Comparison of ENCODE assay signal across 8 mouse cellular contexts in the genomic region with DNA sequence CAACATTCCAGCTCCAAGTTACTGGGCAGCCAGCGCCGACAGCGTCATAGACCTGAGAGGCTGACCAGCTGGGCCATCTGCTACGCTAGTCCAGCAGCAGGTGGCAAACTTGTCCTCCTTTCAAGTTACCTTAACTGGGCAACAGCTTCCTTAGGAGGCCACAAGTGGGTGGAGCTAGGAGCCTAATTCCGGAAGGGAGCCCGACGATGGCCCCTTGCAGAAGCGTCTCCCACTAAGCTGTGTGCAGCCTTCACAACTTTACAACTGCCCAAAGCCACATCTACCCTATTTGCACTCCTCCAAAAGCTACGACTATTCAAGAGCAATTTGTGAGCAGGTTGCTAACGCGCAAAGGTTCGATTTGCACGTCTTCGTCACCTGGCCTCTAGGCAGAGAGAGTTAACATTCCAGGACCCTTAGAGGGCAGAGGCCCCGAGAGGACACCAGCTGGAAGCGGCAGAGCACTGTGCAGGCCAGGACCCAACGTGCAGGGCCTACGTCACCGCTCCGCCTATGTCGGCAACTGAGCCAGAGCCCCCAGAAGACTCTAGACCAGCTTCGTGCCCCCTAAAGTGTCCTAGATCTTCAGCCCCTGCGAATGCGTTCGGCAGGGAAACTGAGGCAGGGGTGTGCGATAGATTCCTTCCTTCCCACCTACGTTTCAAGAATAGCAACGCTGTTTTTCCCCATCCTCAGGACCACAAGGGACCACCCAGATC. TPM values are rescaled to one million over a fixed set of nuclear protein-coding genes. Genes with fewer than 3 reads are reported as not detected.
A peak's percentile ranks its signal among the peaks of the same experiment; 100 is the strongest.
DNase-seq lines count a peak whose midpoint lies in the region; ATAC-seq and TF ChIP-seq lines count a peak whose summit lies in the region.

No protein-coding gene starts in this region.

- peak; percentile 50; the same call in 1 of the 2 replicates for TF ChIP-seq CTCF in bone marrow, adult 2 months (IDR thresholded peaks at IDR 0.05; ENCODE audit: control insufficient read depth, insufficient read depth, low read length)
- TF ChIP-seq CTCF in heart, postnatal 0 days (IDR thresholded peaks at IDR 0.05; ENCODE audit: low read depth) = peak; percentile 29

- no peaks in the 10 kb centered on the region for H3K9me3 ChIP-seq in embryonic facial prominence, embryonic 15.5 days (replicated peaks)
- no peaks in the 10 kb centered on the region for H3K9me3 ChIP-seq in heart, postnatal 0 days (replicated peaks; ENCODE audit: control insufficient read depth, low read length)

- peak; percentile 98 for DNase-seq in heart, adult 11 months
- no peak for DNase-seq in heart, adult 8-10 months (ENCODE audit: low spot score)
- DNase-seq in heart, postnatal 0 days (ENCODE audit: low spot score) = peak; percentile 73
- DNase-seq in kidney, postnatal 36 days = peak; percentile 83 to 89
- peak; percentile 50 to 53 for DNase-seq in spleen, adult 18-20 months

- TF ChIP-seq POLR2A in bone marrow, adult 2 months (IDR thresholded peaks at IDR 0.05; ENCODE audit: borderline replicate concordance, control insufficient read depth, low read depth, low read length) = peak; percentile 49; the same call in 1 of the 2 replicates

- H3K4me1 ChIP-seq in bone marrow, adult 2 months (ENCODE audit: control insufficient read depth, insufficient read depth, low read length) = peaks cover 2% of the 10 kb centered on the region; the same call in 1 of the 2 replicates
- H3K4me1 ChIP-seq in embryonic facial prominence, embryonic 15.5 days = peaks cover 31% of the 10 kb centered on the region
- peaks cover 33% of the 10 kb centered on the region for H3K4me1 ChIP-seq in heart, postnatal 0 days (ENCODE audit: control insufficient read depth, insufficient read depth)

- peak overlapping the region; percentile 100 for H3K27ac ChIP-seq in bone marrow, adult 2 months (ENCODE audit: control insufficient read depth, insufficient read depth, low read depth, low read length, poor library complexity)
- H3K27ac ChIP-seq in embryonic facial prominence, embryonic 15.5 days (replicated peaks) = peak overlapping the region; percentile 100
- peak overlapping the region; percentile 100 for H3K27ac ChIP-seq in heart, postnatal 0 days (ENCODE audit: low read depth)

- H3K36me3 ChIP-seq in embryonic facial prominence, embryonic 15.5 days = peaks cover 6% of the 10 kb centered on the region
- peaks cover 17% of the 10 kb centered on the region for H3K36me3 ChIP-seq in heart, postnatal 0 days (replicated peaks; ENCODE audit: control insufficient read depth, insufficient read depth, low read length)

- peak; percentile 20; the same call in 1 of the 2 replicates for ATAC-seq in embryonic facial prominence, embryonic 15.5 days (ENCODE audit: insufficient number of reproducible peaks, low FRiP score, low TSS enrichment, low read depth)
- ATAC-seq in heart, postnatal 0 days (ENCODE audit: insufficient read depth, low read depth) = peak; percentile 42
- ATAC-seq in megakaryocyte progenitor cell, adult 5-6 weeks (replicated peaks; ENCODE audit: poor library complexity) = peak; percentile 56

- H3K4me3 ChIP-seq in bone marrow, adult 2 months (replicated peaks; ENCODE audit: control insufficient read depth, low read depth, low read length) = peak overlapping the region; percentile 91
- H3K4me3 ChIP-seq in embryonic facial prominence, embryonic 15.5 days (replicated peaks) = peak overlapping the region; percentile 95
- peak overlapping the region; percentile 92 for H3K4me3 ChIP-seq in heart, postnatal 0 days (ENCODE audit: low read depth, low read length)

- TF ChIP-seq EP300 in heart, postnatal 0 days (IDR thresholded peaks at IDR 0.05; ENCODE audit: low read depth) = 0 out of 2 replicates have a peak, but pooled peaks have one; percentile 28

- 1% methylated on average over 28 of the region's 28 CpGs for WGBS in bone marrow, adult 2 months
- WGBS in embryonic facial prominence, embryonic 15.5 days = 3% methylated on average over 28 of the region's 28 CpGs
- WGBS in heart, postnatal 0 days = 1% methylated on average over 28 of the region's 28 CpGs

- H3K9ac ChIP-seq in embryonic facial prominence, embryonic 15.5 days = peak overlapping the region; percentile 100
- H3K9ac ChIP-seq in heart, postnatal 0 days (replicated peaks; ENCODE audit: low read depth, low read length) = peak overlapping the region; percentile 100

- H3K27me3 ChIP-seq in embryonic facial prominence, embryonic 15.5 days = no peaks in the 10 kb centered on the region
- H3K27me3 ChIP-seq in heart, postnatal 0 days (ENCODE audit: control insufficient read depth, insufficient read depth, low read length) = no peaks in the 10 kb centered on the region

- H3K4me2 ChIP-seq in embryonic facial prominence, embryonic 15.5 days (replicated peaks) = peak overlapping the region; percentile 90
- peak overlapping the region; percentile 94 for H3K4me2 ChIP-seq in heart, postnatal 0 days (ENCODE audit: low read depth, low read length)

RNA-seq across cellular contexts. Expression of a gene that starts 0.4 kb away (rescaled TPM):
- total RNA-seq in heart, adult 8-10 months (2022) = 10 to 100 TPM; 23.3 to 34.7 (median 33.0) TPM
- polyA plus RNA-seq in bone marrow, adult 2 months (2011; ENCODE audit: insufficient read depth, insufficient read length, low replicate concordance, missing spikeins) = 24.8 and 31.6 TPM in 2 replicates
- polyA plus RNA-seq in embryonic facial prominence, embryonic 15.5 days (2015; fragmentation: Nextera tagmentation; extraction: Ambion mirVana) = 65.7 and 74.8 TPM in 2 replicates
- total RNA-seq in heart, postnatal 0 days (2014; rRNA removed; ENCODE audit: low replicate concordance) = 51.8 and 63.6 TPM in 2 replicates
- polyA plus RNA-seq in heart, postnatal 0 days (2015; fragmentation: Nextera tagmentation; extraction: Ambion mirVana) = 50.6 and 54.2 TPM in 2 replicates
- 34.1 and 36.3 TPM in 2 replicates for total RNA-seq in megakaryocyte progenitor cell, adult 5-6 weeks (2015)
- total RNA-seq in megakaryocyte progenitor cell, adult 5-6 weeks (2017) = 21.7 and 40.4 TPM in 2 replicates

RNA-seq across cellular contexts. Expression of a gene that starts 21.2 kb away (rescaled TPM):
- 10 to 100 TPM; 32.8 to 40.4 (median 35.7) TPM for total RNA-seq in heart, adult 8-10 months (2022)
- polyA plus RNA-seq in bone marrow, adult 2 months (2011; ENCODE audit: insufficient read depth, insufficient read length, low replicate concordance, missing spikeins) = 2.4 and 6.5 TPM in 2 replicates
- 66.8 and 77.0 TPM in 2 replicates for polyA plus RNA-seq in embryonic facial prominence, embryonic 15.5 days (2015; fragmentation: Nextera tagmentation; extraction: Ambion mirVana)
- total RNA-seq in heart, postnatal 0 days (2014; rRNA removed; ENCODE audit: low replicate concordance) = 7.7 and 10.4 TPM in 2 replicates
- 8.3 and 8.6 TPM in 2 replicates for polyA plus RNA-seq in heart, postnatal 0 days (2015; fragmentation: Nextera tagmentation; extraction: Ambion mirVana)
- 0.10 TPM in 1 of 2 replicates, not detected in the other for total RNA-seq in megakaryocyte progenitor cell, adult 5-6 weeks (2015)
- not detected in 2 replicates for total RNA-seq in megakaryocyte progenitor cell, adult 5-6 weeks (2017)

RNA-seq across cellular contexts. Expression of a gene that starts 32.9 kb away (rescaled TPM):
- 1 to 10 TPM; 7.6 to 8.5 (median 8.2) TPM for total RNA-seq in heart, adult 8-10 months (2022)
- polyA plus RNA-seq in bone marrow, adult 2 months (2011; ENCODE audit: insufficient read depth, insufficient read length, low replicate concordance, missing spikeins) = 17.1 and 35.2 TPM in 2 replicates
- polyA plus RNA-seq in embryonic facial prominence, embryonic 15.5 days (2015; fragmentation: Nextera tagmentation; extraction: Ambion mirVana) = 13.4 and 16.0 TPM in 2 replicates
- total RNA-seq in heart, postnatal 0 days (2014; rRNA removed; ENCODE audit: low replicate concordance) = 18.0 and 19.6 TPM in 2 replicates
- polyA plus RNA-seq in heart, postnatal 0 days (2015; fragmentation: Nextera tagmentation; extraction: Ambion mirVana) = 3.7 TPM in 2 replicates
- total RNA-seq in megakaryocyte progenitor cell, adult 5-6 weeks (2015) = 10.4 and 11.3 TPM in 2 replicates
- 6.8 and 8.2 TPM in 2 replicates for total RNA-seq in megakaryocyte progenitor cell, adult 5-6 weeks (2017)

RNA-seq across cellular contexts. Expression of a gene that starts 45.4 kb away (rescaled TPM):
- 10 to 100 TPM; 53.8 to 59.3 (median 58.1) TPM for total RNA-seq in heart, adult 8-10 months (2022)
- polyA plus RNA-seq in bone marrow, adult 2 months (2011; ENCODE audit: insufficient read depth, insufficient read length, low replicate concordance, missing spikeins) = 0.97 TPM in 1 of 2 replicates, not detected in the other
- 8.5 and 9.0 TPM in 2 replicates for polyA plus RNA-seq in embryonic facial prominence, embryonic 15.5 days (2015; fragmentation: Nextera tagmentation; extraction: Ambion mirVana)
- 57.1 and 103 TPM in 2 replicates for total RNA-seq in heart, postnatal 0 days (2014; rRNA removed; ENCODE audit: low replicate concordance)
- 68.4 and 76.5 TPM in 2 replicates for polyA plus RNA-seq in heart, postnatal 0 days (2015; fragmentation: Nextera tagmentation; extraction: Ambion mirVana)
- 3.4 and 4.3 TPM in 2 replicates for total RNA-seq in megakaryocyte progenitor cell, adult 5-6 weeks (2015)
- 0.57 and 1.9 TPM in 2 replicates for total RNA-seq in megakaryocyte progenitor cell, adult 5-6 weeks (2017)

RNA-seq across cellular contexts. Expression of a gene that starts 46.0 kb away (rescaled TPM):
- 100 to 1,000 TPM in 3 of 4 experiments, 10 to 100 TPM in 1; 94.7 to 106 (median 103) TPM for total RNA-seq in heart, adult 8-10 months (2022)
- polyA plus RNA-seq in bone marrow, adult 2 months (2011; ENCODE audit: insufficient read depth, insufficient read length, low replicate concordance, missing spikeins) = 61.0 and 109 TPM in 2 replicates
- 174 and 175 TPM in 2 replicates for polyA plus RNA-seq in embryonic facial prominence, embryonic 15.5 days (2015; fragmentation: Nextera tagmentation; extraction: Ambion mirVana)
- 259 and 263 TPM in 2 replicates for total RNA-seq in heart, postnatal 0 days (2014; rRNA removed; ENCODE audit: low replicate concordance)
- polyA plus RNA-seq in heart, postnatal 0 days (2015; fragmentation: Nextera tagmentation; extraction: Ambion mirVana) = 133 and 134 TPM in 2 replicates
- total RNA-seq in megakaryocyte progenitor cell, adult 5-6 weeks (2015) = 69.5 and 69.8 TPM in 2 replicates
- 71.5 and 77.0 TPM in 2 replicates for total RNA-seq in megakaryocyte progenitor cell, adult 5-6 weeks (2017)
